In the genomic region with DNA sequence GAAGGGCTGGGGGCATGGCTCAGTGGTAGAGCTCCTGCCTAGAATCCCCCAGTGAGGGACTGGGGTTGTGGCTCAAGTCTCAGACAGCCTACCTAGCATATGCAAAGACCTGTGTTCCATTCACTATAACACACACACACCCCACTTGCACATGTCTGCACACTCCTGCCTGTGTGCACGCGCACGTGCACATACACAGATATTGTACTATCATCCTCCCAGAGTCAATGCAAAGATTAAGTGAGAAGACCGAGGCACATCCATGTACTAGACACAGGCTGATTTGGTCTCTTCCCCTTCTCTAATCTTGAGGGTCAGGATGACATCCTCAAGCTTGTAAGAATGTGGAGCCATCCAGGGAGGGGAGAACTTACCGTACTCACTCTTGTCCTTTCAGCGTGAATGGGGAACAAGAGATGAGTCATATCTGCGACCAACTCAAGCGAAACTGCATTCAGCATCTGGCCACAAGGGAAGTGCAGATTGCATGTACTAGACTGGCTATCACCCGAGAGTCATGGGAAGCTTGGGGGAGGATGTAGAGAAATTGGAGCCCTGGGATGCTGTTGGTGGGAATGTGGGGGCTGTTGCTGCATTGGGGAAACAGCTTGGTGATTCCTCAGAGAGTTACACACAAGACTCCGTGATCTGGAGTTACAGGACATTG, we compare ENCODE assay signal across 1 mouse cellular context.
TF ChIP-seq lines count a peak whose summit lies in the region.

No protein-coding gene starts in this region.

TF ChIP-seq in MEL, 35 proteins besides CTCF, POLR2A, EP300 and RAD21 (continued from another document):
- TF ChIP-seq USF2 (IDR thresholded peaks at IDR 0.05; ENCODE audit: borderline replicate concordance in 1 of 2, insufficient read depth in 1 of 2, low read depth in 1 of 2, low read length in 2 of 2), result no peak
- no peak for TF ChIP-seq MEF2A (IDR thresholded peaks at IDR 0.05; ENCODE audit: extremely low read depth, insufficient replicate concordance, low read depth, low read length, poor library complexity, severe bottlenecking)
- no peak for TF ChIP-seq GABPA (IDR thresholded peaks at IDR 0.05; ENCODE audit: low read depth, low read length)
- peak; percentile 56; the same call in 1 of the 2 replicates for TF ChIP-seq ETS1 (IDR thresholded peaks at IDR 0.05; ENCODE audit: low read depth, low read length)
- TF ChIP-seq ZMIZ1 (IDR thresholded peaks at IDR 0.05; ENCODE audit: low read depth, low read length), result no peak
- peak; percentile 78 for TF ChIP-seq TAL1 (IDR thresholded peaks at IDR 0.05; ENCODE audit: low read length)
- peak; percentile 61; the same call in 1 of the 2 replicates for TF ChIP-seq GATA1 (IDR thresholded peaks at IDR 0.05; ENCODE audit: low read depth, low read length)
- peak; percentile 76 for TF ChIP-seq SIN3A (IDR thresholded peaks at IDR 0.05; ENCODE audit: low read length)
- TF ChIP-seq HCFC1 (IDR thresholded peaks at IDR 0.05; ENCODE audit: low read depth, low read length), result peak; percentile 40; the same call in 1 of the 2 replicates
